Mouse (Mus musculus): ENCODE results near the gene Bdh1. TPM values are rescaled to one million over a fixed set of nuclear protein-coding genes. Genes with fewer than 3 reads are reported as not detected.
"Not testable (repeated sequence)": the region's sequence is repeated elsewhere in the genome, so short reads cannot be mapped to it uniquely, and the experiment has no call there.

The Bdh1 gene
- polyA plus RNA-seq, 1 experiment from 2014 or later: 124 TPM

DNA sequence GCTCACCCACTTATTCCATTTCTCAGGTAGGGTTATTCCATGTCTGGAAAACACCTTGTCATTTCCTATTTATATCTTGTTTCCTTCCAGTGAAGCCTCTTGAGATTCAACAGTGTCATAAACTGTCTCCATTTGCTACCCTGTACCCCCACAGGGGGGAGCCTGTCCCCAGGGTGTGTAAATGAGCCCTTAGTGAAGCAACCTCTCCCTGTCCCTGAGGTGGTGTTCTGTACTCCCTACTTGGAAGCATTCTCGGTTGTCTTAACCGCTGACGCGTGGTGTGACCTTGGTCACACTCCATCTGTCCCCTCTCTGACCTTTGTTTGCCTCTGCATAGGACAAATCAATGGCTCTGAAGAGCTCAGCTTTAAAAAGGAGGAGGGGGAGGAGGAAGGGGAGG is 43.5 kb downstream of the Bdh1 start:
- H3K4me1 ChIP-seq (ENCODE audit: control insufficient read depth, insufficient read depth, low read length): 0 out of 2 replicates have a peak, but pooled peaks cover under 1% of the 10 kb centered on the region
- WGBS: 48% methylated on average over 4 of the region's 4 CpGs
- H3K4me3 ChIP-seq (ENCODE audit: low read depth, low read length): no peak overlapping the region
- no peaks in the 10 kb centered on the region for H3K27me3 ChIP-seq (ENCODE audit: control insufficient read depth, insufficient read depth, low read depth, low read length)
- H3K9ac ChIP-seq (ENCODE audit: low read depth, low read length): no peak overlapping the region
- no peak overlapping the region for H3K4me2 ChIP-seq (ENCODE audit: low read length)
- H3K27ac ChIP-seq (ENCODE audit: low read length): no peak overlapping the region
- ATAC-seq: no peak
- no peaks in the 10 kb centered on the region; the same call in 1 of the 2 replicates for H3K9me3 ChIP-seq (replicated peaks; ENCODE audit: control insufficient read depth, low read length, poor library complexity, severe bottlenecking)
- H3K36me3 ChIP-seq (ENCODE audit: control insufficient read depth, insufficient read depth, low read length): no peaks in the 10 kb centered on the region

DNA sequence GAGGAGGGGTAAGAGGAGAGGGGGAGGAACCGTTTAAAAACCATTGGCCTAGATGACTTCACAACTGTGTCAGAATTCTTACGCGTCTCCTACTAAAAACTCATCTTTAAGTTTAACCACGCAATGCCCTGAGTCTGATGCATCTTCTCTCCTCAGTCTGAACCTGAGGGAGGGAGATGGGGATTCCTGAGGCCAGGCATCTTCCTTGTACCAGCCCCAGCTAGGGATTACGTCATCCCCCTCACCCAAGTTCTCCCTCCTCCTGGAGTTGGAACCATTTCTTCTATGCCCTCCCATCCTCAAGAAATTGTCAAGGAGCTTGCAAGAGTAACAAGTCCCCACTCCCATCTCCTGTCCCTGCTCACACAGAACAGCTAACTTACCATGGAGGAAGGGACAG is 44.0 kb downstream of the Bdh1 start:
- Histone ChIP-seq H3K4me2 (ENCODE audit: low read length) (no peak overlapping the region), H3K4me3 (ENCODE audit: low read depth, low read length) (no peak overlapping the region), H3K9me3 (replicated peaks; ENCODE audit: control insufficient read depth, low read length, poor library complexity, severe bottlenecking) (no peaks in the 10 kb centered on the region; the same call in 1 of the 2 replicates), H3K36me3 (ENCODE audit: control insufficient read depth, insufficient read depth, low read length) (no peaks in the 10 kb centered on the region), H3K9ac (ENCODE audit: low read depth, low read length) (no peak overlapping the region), H3K27ac (ENCODE audit: low read length) (no peak overlapping the region), H3K4me1 (ENCODE audit: control insufficient read depth, insufficient read depth, low read length) (no peaks in the 10 kb centered on the region), H3K27me3 (ENCODE audit: control insufficient read depth, insufficient read depth, low read depth, low read length) (no peaks in the 10 kb centered on the region)
- no peak for ATAC-seq
- 81% methylated on average over 5 of the region's 5 CpGs for WGBS

DNA sequence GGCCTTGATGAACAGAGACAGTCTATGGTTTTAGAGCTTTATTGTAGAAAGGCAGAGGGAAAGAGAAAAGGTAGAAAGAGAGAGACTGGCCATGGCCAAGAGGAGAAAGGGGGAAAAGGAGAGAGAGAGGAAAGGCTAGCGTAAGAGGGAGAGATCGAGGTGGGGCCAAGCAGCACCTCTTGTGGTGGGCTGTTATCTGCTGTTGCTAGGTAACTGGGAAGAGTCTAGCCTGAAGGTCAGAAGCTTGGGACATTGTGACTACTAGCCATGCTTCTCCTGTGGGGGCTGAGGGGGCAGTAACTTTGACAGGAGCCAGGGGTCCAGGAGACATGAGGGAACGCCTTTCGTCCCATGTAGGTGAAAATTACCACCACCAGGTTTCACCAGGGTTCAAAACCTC is 48.7 kb downstream of the Bdh1 start:
- WGBS: 94% methylated on average over 4 of the region's 4 CpGs
- not testable (repeated sequence) for H3K4me3 ChIP-seq (ENCODE audit: low read depth, low read length); H3K4me2 ChIP-seq (ENCODE audit: low read length); H3K36me3 ChIP-seq (ENCODE audit: control insufficient read depth, insufficient read depth, low read length); H3K9ac ChIP-seq (ENCODE audit: low read depth, low read length); H3K9me3 ChIP-seq (replicated peaks; ENCODE audit: control insufficient read depth, low read length, poor library complexity, severe bottlenecking); H3K27ac ChIP-seq (ENCODE audit: low read length); H3K27me3 ChIP-seq (ENCODE audit: control insufficient read depth, insufficient read depth, low read depth, low read length); H3K4me1 ChIP-seq (ENCODE audit: control insufficient read depth, insufficient read depth, low read length); ATAC-seq

DNA sequence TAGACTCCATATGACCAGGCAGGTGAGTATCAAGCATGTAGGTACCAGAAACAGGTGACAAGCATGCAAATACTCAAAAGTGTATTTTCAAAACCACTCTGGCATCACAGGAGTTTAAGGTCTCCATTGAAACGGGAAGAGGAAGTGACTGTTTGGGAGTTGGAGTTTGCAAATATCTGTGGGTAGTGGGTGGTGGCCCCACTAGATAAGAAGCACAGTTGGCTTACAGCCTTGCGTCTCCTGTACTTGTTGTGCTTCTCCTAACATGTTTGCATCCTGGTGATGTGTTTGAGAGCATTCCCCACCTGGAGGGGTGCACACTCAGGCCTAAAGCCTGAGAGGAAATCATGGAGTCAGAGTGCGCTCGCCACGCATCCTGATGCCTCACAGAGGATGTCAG is 49.9 kb downstream of the Bdh1 start:
- 89% methylated on average over 5 of the region's 5 CpGs for WGBS
- no peak overlapping the region for H3K4me3 ChIP-seq (ENCODE audit: low read depth, low read length)
- no peaks in the 10 kb centered on the region for H3K36me3 ChIP-seq (ENCODE audit: control insufficient read depth, insufficient read depth, low read length)
- peaks cover 3% of the 10 kb centered on the region; the same call in 1 of the 2 replicates for H3K4me1 ChIP-seq (ENCODE audit: control insufficient read depth, insufficient read depth, low read length)
- no peak overlapping the region for H3K9ac ChIP-seq (ENCODE audit: low read depth, low read length)
- no peak overlapping the region for H3K4me2 ChIP-seq (ENCODE audit: low read length)
- H3K27me3 ChIP-seq (ENCODE audit: control insufficient read depth, insufficient read depth, low read depth, low read length): no peaks in the 10 kb centered on the region
- H3K9me3 ChIP-seq (replicated peaks; ENCODE audit: control insufficient read depth, low read length, poor library complexity, severe bottlenecking): no peaks in the 10 kb centered on the region; the same call in 1 of the 2 replicates
- H3K27ac ChIP-seq (ENCODE audit: low read length): no peak overlapping the region
- no peak for ATAC-seq

DNA sequence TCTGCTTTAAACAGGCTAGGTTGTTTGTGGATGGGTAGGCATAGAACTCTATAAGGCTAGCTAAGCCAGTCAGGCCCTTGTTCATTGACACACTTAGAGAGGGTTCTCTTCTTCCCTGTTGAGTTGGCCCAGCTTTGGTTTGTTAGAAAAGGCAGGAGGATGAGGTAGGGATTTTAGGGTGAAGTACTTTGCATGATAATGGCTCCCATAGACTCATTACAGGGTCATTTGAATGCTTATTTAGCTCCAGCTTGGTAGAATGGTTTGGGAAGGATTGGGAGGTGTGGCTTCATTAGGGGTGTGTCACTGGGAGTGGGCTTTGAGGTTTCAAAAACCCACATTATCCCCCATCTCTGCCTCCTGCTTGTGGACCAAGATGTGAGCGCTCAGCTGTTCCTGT is 51.1 kb downstream of the Bdh1 start:
- Histone ChIP-seq H3K27me3 (ENCODE audit: control insufficient read depth, insufficient read depth, low read depth, low read length) (no peaks in the 10 kb centered on the region), H3K4me3 (ENCODE audit: low read depth, low read length) (no peak overlapping the region), H3K9me3 (replicated peaks; ENCODE audit: control insufficient read depth, low read length, poor library complexity, severe bottlenecking) (no peaks in the 10 kb centered on the region; the same call in 1 of the 2 replicates), H3K27ac (ENCODE audit: low read length) (no peak overlapping the region), H3K4me1 (ENCODE audit: control insufficient read depth, insufficient read depth, low read length) (peaks cover 3% of the 10 kb centered on the region; the same call in 1 of the 2 replicates), H3K36me3 (ENCODE audit: control insufficient read depth, insufficient read depth, low read length) (no peaks in the 10 kb centered on the region), H3K9ac (ENCODE audit: low read depth, low read length) (no peak overlapping the region), H3K4me2 (ENCODE audit: low read length) (no peak overlapping the region)
- 100% methylated on average over 1 of the region's 1 CpGs for WGBS
- no peak for ATAC-seq

DNA sequence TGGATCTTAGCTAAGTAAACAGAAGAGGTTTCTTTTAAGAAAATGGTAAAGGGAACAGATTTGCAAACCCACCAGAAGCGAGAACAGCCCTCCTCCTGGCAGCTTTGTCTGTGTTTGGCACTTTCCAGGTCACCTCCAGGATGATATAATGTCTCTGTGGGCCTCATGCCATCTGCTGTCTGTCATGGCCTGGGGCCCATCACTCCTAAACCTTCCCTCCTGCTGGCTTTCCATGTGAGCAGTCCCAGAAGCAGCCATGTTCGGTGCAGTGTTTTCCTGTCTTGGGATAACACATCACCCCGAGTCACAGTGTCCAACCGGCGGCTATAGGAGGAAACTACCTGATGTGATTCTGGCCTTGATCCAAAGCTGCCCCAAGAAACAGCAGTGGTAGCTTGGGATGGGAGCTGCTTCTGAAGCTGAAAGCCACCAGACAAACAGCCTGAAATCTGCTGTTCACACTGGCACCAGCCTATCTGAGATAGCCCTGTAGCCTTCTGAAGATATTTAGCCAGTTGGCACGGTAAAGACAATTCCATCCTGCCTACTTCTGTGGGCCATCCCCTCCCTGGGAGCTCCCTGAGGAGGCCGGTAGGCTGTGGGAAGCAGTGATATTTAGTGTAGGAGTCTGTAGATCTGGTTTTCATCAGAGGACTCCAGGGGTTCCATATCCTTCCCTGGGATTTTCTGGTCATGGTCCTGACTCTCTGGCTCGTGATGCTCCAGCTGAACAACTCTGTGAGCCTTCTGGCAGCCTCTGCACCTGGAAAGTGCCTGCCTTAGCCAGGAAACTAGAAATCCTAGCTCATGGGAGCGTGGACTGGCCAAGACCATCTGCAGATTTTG is 53.3 kb downstream of the Bdh1 start:
- peaks cover 3% of the 10 kb centered on the region; the same call in 1 of the 2 replicates for H3K4me1 ChIP-seq (ENCODE audit: control insufficient read depth, insufficient read depth, low read length)
- no peak overlapping the region for H3K9ac ChIP-seq (ENCODE audit: low read depth, low read length)
- H3K4me3 ChIP-seq (ENCODE audit: low read depth, low read length): no peak overlapping the region
- H3K27ac ChIP-seq (ENCODE audit: low read length): peak overlapping the region; percentile 28; the same call in 1 of the 2 replicates
- no peaks in the 10 kb centered on the region for H3K36me3 ChIP-seq (ENCODE audit: control insufficient read depth, insufficient read depth, low read length)
- H3K4me2 ChIP-seq (ENCODE audit: low read length): no peak overlapping the region
- H3K9me3 ChIP-seq (replicated peaks; ENCODE audit: control insufficient read depth, low read length, poor library complexity, severe bottlenecking): no peaks in the 10 kb centered on the region
- ATAC-seq: no peak
- H3K27me3 ChIP-seq (ENCODE audit: control insufficient read depth, insufficient read depth, low read depth, low read length): no peaks in the 10 kb centered on the region
- 71% methylated on average over 9 of the region's 9 CpGs for WGBS

DNA sequence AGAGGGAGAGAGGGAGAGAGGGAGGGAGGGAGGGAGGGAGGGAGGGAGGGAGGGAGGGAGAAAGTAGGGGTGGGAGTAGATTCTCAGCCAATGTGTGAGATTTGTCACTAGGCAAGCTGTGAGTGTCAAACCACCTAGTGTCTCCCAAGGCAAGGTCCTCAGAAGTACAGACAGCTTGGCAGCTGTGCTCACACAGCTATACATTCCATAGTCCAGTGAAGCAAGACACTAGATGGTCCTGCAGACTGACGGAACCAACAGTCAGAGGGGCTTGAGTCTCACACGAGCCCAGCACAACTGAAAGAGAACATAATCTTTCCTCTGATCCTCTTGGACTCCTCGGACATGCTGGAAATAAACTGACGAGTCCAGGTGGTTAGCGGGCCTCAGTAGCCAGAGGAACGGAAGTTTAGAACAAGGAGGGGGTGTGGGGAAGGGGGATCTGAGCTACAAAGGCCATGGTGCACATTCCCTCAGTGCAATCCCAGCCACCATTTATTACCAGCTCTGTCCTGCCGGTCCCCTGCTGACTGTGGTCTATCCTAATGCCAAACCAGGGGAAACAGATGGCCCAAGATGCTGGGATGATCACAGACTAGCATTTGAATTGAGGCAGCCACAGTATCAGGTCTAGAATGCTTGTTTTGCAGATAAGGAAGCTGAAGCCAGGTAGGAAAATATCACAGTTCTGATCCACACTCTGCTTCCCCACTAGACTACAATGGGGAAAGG is 55.0 kb downstream of the Bdh1 start:
- Histone ChIP-seq H3K9ac (ENCODE audit: low read depth, low read length) (no peak overlapping the region), H3K4me1 (ENCODE audit: control insufficient read depth, insufficient read depth, low read length) (peaks cover 3% of the 10 kb centered on the region; the same call in 1 of the 2 replicates), H3K4me2 (ENCODE audit: low read length) (no peak overlapping the region), H3K4me3 (ENCODE audit: low read depth, low read length) (no peak overlapping the region), H3K27ac (ENCODE audit: low read length) (no peak overlapping the region), H3K9me3 (replicated peaks; ENCODE audit: control insufficient read depth, low read length, poor library complexity, severe bottlenecking) (no peaks in the 10 kb centered on the region), H3K27me3 (ENCODE audit: control insufficient read depth, insufficient read depth, low read depth, low read length) (no peaks in the 10 kb centered on the region), H3K36me3 (ENCODE audit: control insufficient read depth, insufficient read depth, low read length) (no peaks in the 10 kb centered on the region)
- 58% methylated on average over 7 of the region's 7 CpGs for WGBS
- no peak for ATAC-seq

DNA sequence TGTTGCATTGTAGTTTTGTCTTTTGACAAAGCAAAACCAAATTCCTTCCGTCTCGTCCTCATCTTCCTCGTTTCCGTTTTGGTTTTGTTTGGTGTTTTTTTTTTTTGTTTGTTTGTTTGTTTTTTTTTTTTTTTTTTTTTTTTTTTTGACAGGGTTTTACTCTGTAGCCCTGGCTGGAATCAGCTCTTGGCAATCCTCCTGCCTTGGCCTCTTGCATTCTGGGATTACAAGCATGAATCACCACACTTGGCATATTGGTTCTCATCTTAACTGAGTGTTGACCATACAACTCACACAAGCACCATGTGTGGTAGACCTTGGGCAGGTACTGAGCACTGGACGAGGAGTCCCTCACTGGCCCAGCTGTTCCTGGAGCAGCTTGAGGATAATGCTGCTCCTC is 63.3 kb downstream of the Bdh1 start:
- H3K4me3 ChIP-seq (ENCODE audit: low read depth, low read length): no peak overlapping the region
- 94% methylated on average over 5 of the region's 5 CpGs for WGBS
- H3K4me2 ChIP-seq (ENCODE audit: low read length): no peak overlapping the region
- ATAC-seq: no peak
- no peak overlapping the region for H3K9ac ChIP-seq (ENCODE audit: low read depth, low read length)
- no peaks in the 10 kb centered on the region for H3K9me3 ChIP-seq (replicated peaks; ENCODE audit: control insufficient read depth, low read length, poor library complexity, severe bottlenecking)
- no peak overlapping the region for H3K27ac ChIP-seq (ENCODE audit: low read length)
- no peaks in the 10 kb centered on the region for H3K36me3 ChIP-seq (ENCODE audit: control insufficient read depth, insufficient read depth, low read length)
- no peaks in the 10 kb centered on the region for H3K27me3 ChIP-seq (ENCODE audit: control insufficient read depth, insufficient read depth, low read depth, low read length)
- H3K4me1 ChIP-seq (ENCODE audit: control insufficient read depth, insufficient read depth, low read length): peaks cover 6% of the 10 kb centered on the region; the same call in 1 of the 2 replicates

DNA sequence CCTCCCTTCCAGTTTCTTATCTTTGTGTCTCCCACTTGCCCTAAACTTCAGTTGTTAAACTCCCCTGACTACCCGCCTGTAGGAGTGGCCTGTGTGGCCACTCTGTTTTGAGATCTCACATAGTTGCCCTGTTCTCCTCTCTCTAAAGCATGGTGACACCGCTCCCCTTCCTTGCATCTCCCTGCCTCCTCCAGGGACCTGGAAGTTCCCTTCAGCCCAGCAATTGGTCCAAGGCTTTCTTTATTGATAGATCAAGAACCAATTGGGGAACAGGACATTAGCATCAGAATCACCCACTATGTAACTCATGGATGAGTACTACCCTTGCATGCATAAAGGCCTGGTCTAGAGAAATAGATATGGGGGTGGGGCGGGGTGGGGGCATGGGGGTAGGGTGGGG is 65.2 kb downstream of the Bdh1 start:
- no peak overlapping the region for H3K27ac ChIP-seq (ENCODE audit: low read length)
- 88% methylated on average over 3 of the region's 3 CpGs for WGBS
- H3K36me3 ChIP-seq (ENCODE audit: control insufficient read depth, insufficient read depth, low read length): no peaks in the 10 kb centered on the region
- H3K4me1 ChIP-seq (ENCODE audit: control insufficient read depth, insufficient read depth, low read length): peaks cover 6% of the 10 kb centered on the region; the same call in 1 of the 2 replicates
- no peak overlapping the region for H3K4me3 ChIP-seq (ENCODE audit: low read depth, low read length)
- no peaks in the 10 kb centered on the region for H3K9me3 ChIP-seq (replicated peaks; ENCODE audit: control insufficient read depth, low read length, poor library complexity, severe bottlenecking)
- no peak for ATAC-seq
- no peak overlapping the region for H3K9ac ChIP-seq (ENCODE audit: low read depth, low read length)
- H3K4me2 ChIP-seq (ENCODE audit: low read length): no peak overlapping the region
- no peaks in the 10 kb centered on the region; the same call in 1 of the 2 replicates for H3K27me3 ChIP-seq (ENCODE audit: control insufficient read depth, insufficient read depth, low read depth, low read length)

All from midbrain, embryonic 16.5 days (tissue).